Mouse (Mus musculus) heart, embryonic 14.5 days (tissue): ENCODE measurements at regions not wholly inside any gene's neighbourhood (a gene's known extent, or its start where the extent isn't known, plus 50 kb on each side); places are given as distances from the start of the nearest gene placed in this dataset.

ENCODE experiments used
- ATAC-seq: fragments of 200-750 bp; cut with Nextera tagmentation; 2 replicates; pipeline ENCODE4 v1.8.0; 2017; ENCODE audit warnings: low read depth, moderate TSS enrichment; ENCODE audit not compliant: insufficient number of reproducible peaks, insufficient read depth, low FRiP score
- H3K27ac ChIP-seq, 2 experiments: fragments of 200-500 bp in 1 of 2; fragments of 300-500 bp in 1 of 2; sonication (generic) in 1 of 2; replicated peaks in 1 of 2; 2 replicates each; pipeline ENCODE4 v1.5.1; 2012 to 2014; ENCODE audit warnings: low read depth in 2 of 2, low read length in 2 of 2, control low read depth in 1 of 2, mild to moderate bottlenecking in 1 of 2, mixed read lengths in 1 of 2; ENCODE audit not compliant: control insufficient read depth in 1 of 2, insufficient read depth in 1 of 2
- H3K27me3 ChIP-seq: fragments of 300-500 bp; sonication (generic); 2 replicates; pipeline ENCODE4 v1.6.1; 2014; ENCODE audit warnings: mild to moderate bottlenecking, low read length, control low read depth; ENCODE audit not compliant: control insufficient read depth, insufficient read depth
- H3K36me3 ChIP-seq: fragments of 300-500 bp; sonication (generic); 2 replicates; pipeline ENCODE4 v1.6.1; 2014; ENCODE audit warnings: mild to moderate bottlenecking, control low read depth, low read length, mixed read lengths; ENCODE audit not compliant: control insufficient read depth, insufficient read depth
- H3K4me1 ChIP-seq, 2 experiments: fragments of 200-500 bp in 1 of 2; fragments of 300-500 bp in 1 of 2; sonication (generic) in 1 of 2; 2 replicates each; pipeline ENCODE4 v1.6.1; 2012 to 2014; ENCODE audit warnings: low read length in 2 of 2, control low read depth in 1 of 2, mixed read lengths in 1 of 2; ENCODE audit not compliant: control insufficient read depth in 2 of 2, insufficient read depth in 2 of 2
- H3K4me2 ChIP-seq: fragments of 300-500 bp; sonication (generic); 2 replicates; pipeline ENCODE4 v1.6.1; 2014; ENCODE audit warnings: mild to moderate bottlenecking, low read length
- H3K4me3 ChIP-seq, 2 experiments: fragments of 200-500 bp in 1 of 2; fragments of 300-500 bp in 1 of 2; sonication (generic) in 1 of 2; 2 replicates each; pipeline ENCODE4 v1.5.1; 2012 to 2014; ENCODE audit warnings: low read length in 2 of 2, mild to moderate bottlenecking in 2 of 2, control low read depth in 1 of 2, low read depth in 1 of 2, moderate library complexity in 1 of 2; ENCODE audit not compliant: control insufficient read depth in 1 of 2, insufficient read depth in 1 of 2
- H3K9ac ChIP-seq: fragments of 300-500 bp; sonication (generic); 2 replicates; pipeline ENCODE4 v1.6.1; 2014; ENCODE audit warnings: mild to moderate bottlenecking, low read length
- H3K9me3 ChIP-seq: fragments of 300-500 bp; sonication (generic); 2 replicates; pipeline ENCODE4 v1.6.1; 2016; ENCODE audit warnings: low read length, control low read depth; ENCODE audit not compliant: control insufficient read depth
- WGBS: fragments of 180-500 bp; shearing (Covaris S2); extraction: QIAGEN DNeasy Blood & Tissue Kit; methylation state at CpG from one replicate; pipeline ENCODE4 v1.1.7; 2014; 5-methylcytosine and 5-hydroxymethylcytosine counted together

GRCm38 (mm10) chr16:29745486-29745885, 166.4 kb downstream of the Opa1 start:
- H3K27me3 ChIP-seq = peaks cover 35% of the 10 kb centered on the region
- WGBS = 88% methylated on average over 5 of the region's 5 CpGs
- H3K9me3 ChIP-seq = 0 out of 2 replicates have a peak, but pooled peaks cover 7% of the 10 kb centered on the region

GRCm38 (mm10) chr16:29746245-29746644, 167.1 kb downstream of the Opa1 start:
- peaks cover 33% of the 10 kb centered on the region for H3K27me3 ChIP-seq
- H3K4me3 ChIP-seq = no peak overlapping the region
- 0 out of 2 replicates have a peak, but pooled peaks cover 7% of the 10 kb centered on the region for H3K9me3 ChIP-seq
- peaks cover 11 to 14% of the 10 kb centered on the region in 2 experiments for H3K4me1 ChIP-seq
- no peak overlapping the region for H3K27ac ChIP-seq
- no peak overlapping the region for H3K4me2 ChIP-seq
- no peak overlapping the region for H3K9ac ChIP-seq
- no peaks in the 10 kb centered on the region for H3K36me3 ChIP-seq
- WGBS = 78% methylated on average over 4 of the region's 4 CpGs
- ATAC-seq = no peak

More at GRCm38 (mm10) chr16:29745486-29745885, 166.4 kb downstream of the Opa1 start:
- no peak overlapping the region for H3K4me2 ChIP-seq
- no peaks in the 10 kb centered on the region for H3K36me3 ChIP-seq
- no peak overlapping the region for H3K9ac ChIP-seq
- H3K27ac ChIP-seq = no peak overlapping the region
- H3K4me1 ChIP-seq = peaks cover 11 to 14% of the 10 kb centered on the region in 2 experiments
- no peak for ATAC-seq
- H3K4me3 ChIP-seq = no peak overlapping the region

- Histone ChIP-seq H3K27me3 (peaks cover 53% of the 10 kb centered on the region), H3K9ac (no peak overlapping the region), H3K36me3 (no peaks in the 10 kb centered on the region), H3K9me3 (0 out of 2 replicates have a peak, but pooled peaks cover 7% of the 10 kb centered on the region), H3K4me2 (no peak overlapping the region), H3K4me1 (no peaks in the 10 kb centered on the region), H3K4me3 (no peak overlapping the region), H3K27ac (no peak overlapping the region)
- WGBS = 80% methylated on average over 5 of the region's 5 CpGs
- no peak for ATAC-seq
These were observed 170.0 kb downstream of the Opa1 start for GRCm38 (mm10) chr16:29749167-29749566.

DNA sequence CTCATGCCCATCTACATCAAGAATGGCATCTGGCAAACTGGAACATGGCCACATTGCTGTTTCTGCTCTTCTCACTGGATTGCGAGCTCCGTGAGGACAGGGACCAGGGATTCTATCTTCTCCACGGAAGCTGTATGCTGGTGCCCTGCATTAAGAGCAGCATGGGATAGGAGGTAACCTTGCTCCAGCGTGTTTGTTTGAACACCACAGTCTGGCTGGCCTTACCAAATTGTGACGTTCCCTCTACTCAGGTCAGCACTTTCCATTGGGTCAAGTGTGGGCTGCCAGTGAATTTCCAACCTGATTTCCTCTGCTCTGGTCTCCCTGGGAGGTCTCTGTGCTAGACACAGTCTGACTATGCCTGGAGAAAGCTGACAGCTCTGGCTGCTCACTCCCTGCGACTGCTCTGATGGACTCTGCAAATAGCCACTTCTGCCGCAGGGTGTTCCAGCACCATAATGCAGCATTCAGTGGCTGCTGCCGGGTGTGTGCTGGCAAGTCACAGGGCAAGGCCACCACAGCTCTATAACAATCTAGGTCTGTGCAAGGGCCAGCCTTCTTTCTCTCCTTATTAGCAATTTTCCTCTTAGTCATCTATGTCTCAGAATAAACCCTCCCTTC, 175.6 kb downstream of the Opa1 start:
- Histone ChIP-seq H3K27me3 (peaks cover 67% of the 10 kb centered on the region), H3K36me3 (no peaks in the 10 kb centered on the region), H3K4me1 (peaks cover 13 to 14% of the 10 kb centered on the region in 2 experiments; a peak in 3 of 4 replicates), H3K9ac (no peak overlapping the region), H3K27ac (no peak overlapping the region), H3K4me3 (no peak overlapping the region), H3K4me2 (no peak overlapping the region), H3K9me3 (no peaks in the 10 kb centered on the region)
- WGBS = 40% methylated on average over 8 of the region's 8 CpGs
- ATAC-seq = no peak

DNA sequence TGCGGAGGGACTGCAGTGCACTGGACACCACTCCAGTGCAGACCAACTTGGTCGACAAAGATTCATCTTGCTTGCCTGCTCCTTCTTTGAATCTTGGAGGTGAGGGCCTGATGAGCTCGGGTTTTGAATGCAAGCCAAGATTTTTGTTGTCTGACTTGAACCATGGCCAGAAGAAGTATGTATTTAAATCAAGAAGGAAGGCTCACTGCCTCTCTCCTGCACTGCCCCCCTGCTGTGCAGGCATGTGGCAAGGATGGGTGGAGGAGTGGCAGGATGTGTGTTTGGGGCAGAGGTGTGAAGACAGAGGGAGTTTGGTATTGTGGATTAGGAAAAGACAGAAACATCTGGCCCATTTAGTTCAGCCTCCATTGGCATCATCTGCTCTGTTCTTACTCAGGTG, 179.1 kb downstream of the Opa1 start:
- H3K9me3 ChIP-seq = no peaks in the 10 kb centered on the region
- no peak for ATAC-seq
- WGBS = 54% methylated on average over 3 of the region's 3 CpGs
- peaks cover 67% of the 10 kb centered on the region for H3K27me3 ChIP-seq
- H3K4me3 ChIP-seq = no peak overlapping the region
- no peaks in the 10 kb centered on the region for H3K36me3 ChIP-seq
- no peak overlapping the region for H3K27ac ChIP-seq
- no peak overlapping the region for H3K9ac ChIP-seq
- H3K4me1 ChIP-seq = peaks cover 28% of the 10 kb centered on the region in 2 experiments
- H3K4me2 ChIP-seq = no peak overlapping the region

GRCm38 (mm10) chr16:29759416-29759815, 180.3 kb downstream of the Opa1 start:
- Histone ChIP-seq H3K4me1 (peaks cover 28% of the 10 kb centered on the region in 2 experiments), H3K9ac (no peak overlapping the region), H3K4me3 (no peak overlapping the region), H3K36me3 (no peaks in the 10 kb centered on the region), H3K27me3 (peaks cover 58% of the 10 kb centered on the region), H3K27ac (no peak overlapping the region), H3K9me3 (no peaks in the 10 kb centered on the region), H3K4me2 (no peak overlapping the region)
- 18% methylated on average over 3 of the region's 3 CpGs for WGBS
- peak; percentile 27; the same call in 1 of the 2 replicates for ATAC-seq

DNA sequence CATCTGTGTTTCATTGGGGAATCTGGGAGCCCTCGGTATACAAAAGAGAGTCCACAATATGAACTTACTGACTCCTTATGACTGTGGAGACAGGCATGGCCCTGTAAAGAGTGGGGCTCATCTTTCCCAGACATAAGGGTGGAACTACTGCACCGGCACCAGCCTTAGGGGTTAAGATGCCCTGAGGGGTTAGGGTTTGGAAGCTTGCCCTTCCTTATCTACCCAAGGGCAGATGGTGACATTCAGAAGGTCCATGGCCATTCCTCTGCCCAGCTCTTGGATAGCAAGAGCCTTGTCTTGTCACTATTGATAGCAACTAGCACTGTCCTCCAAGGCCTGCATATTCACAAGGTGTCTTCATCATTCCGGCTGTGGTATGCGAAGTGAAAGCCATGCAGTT, 181.5 kb downstream of the Opa1 start:
- H3K9me3 ChIP-seq = peaks cover 6% of the 10 kb centered on the region; the same call in 1 of the 2 replicates
- no peak overlapping the region for H3K27ac ChIP-seq
- ATAC-seq = no peak
- no peaks in the 10 kb centered on the region for H3K36me3 ChIP-seq
- no peak overlapping the region for H3K4me3 ChIP-seq
- peaks cover 47% of the 10 kb centered on the region for H3K27me3 ChIP-seq
- WGBS = 93% methylated on average over 4 of the region's 4 CpGs
- H3K4me2 ChIP-seq = no peak overlapping the region
- H3K9ac ChIP-seq = no peak overlapping the region
- peaks cover 23 to 25% of the 10 kb centered on the region in 2 experiments for H3K4me1 ChIP-seq
